20 mouse cellular contexts compared by ENCODE assay signal in genomic region chr1:158605597-158605996, GRCm38 (mm10).
DNase-seq lines count a peak whose midpoint lies in the region; ATAC-seq and TF ChIP-seq lines count a peak whose summit lies in the region.
"Had no signal": no experiment of that assay in that cellular context is flagged by ENCODE, and none has a peak within 500 bp of the region (broad histone marks: within the 10 kb centered on the region; RNA-seq: fewer than 3 reads in every experiment).

No protein-coding gene starts in this region.

- H3K36me3 ChIP-seq in myocyte (ENCODE audit: control insufficient read depth, insufficient read depth), result no peaks in the 10 kb centered on the region
- H3K36me3 ChIP-seq in forebrain, embryonic 11.5 days (ENCODE audit: control insufficient read depth, insufficient read depth, low read length), result no peaks in the 10 kb centered on the region
- peaks cover 13% of the 10 kb centered on the region for H3K36me3 ChIP-seq in hindbrain, embryonic 10.5 days
- H3K36me3 ChIP-seq: embryonic facial prominence, embryonic 13.5 days; heart, embryonic 10.5 days; intestine, embryonic 15.5 days had no signal

- no peaks in the 10 kb centered on the region for H3K79me2 ChIP-seq in myocyte (ENCODE audit: control insufficient read depth, insufficient read depth)

- 90% methylated on average over 4 of the region's 4 CpGs for WGBS in forebrain, embryonic 11.5 days
- WGBS in hindbrain, embryonic 10.5 days, result 86% methylated on average over 4 of the region's 4 CpGs

- no peak for DNase-seq in left cerebral cortex, adult 2 months (ENCODE audit: extremely low spot score in 1 of 2, low spot score in 2 of 2)
- no peak for DNase-seq in left cerebral cortex, postnatal 36 days (ENCODE audit: low spot score in 2 of 2)
- DNase-seq in NIH3T3 (ENCODE audit: low read depth), result peak; percentile 38
- no peak for DNase-seq in forebrain, embryonic 11.5 days (ENCODE audit: low spot score)
- no peak for DNase-seq in hindbrain, embryonic 10.5 days (ENCODE audit: low spot score)
- DNase-seq: adrenal gland, postnatal 10 days; B cell, adult 2 months; cerebellum, adult 11-12 months; cerebellum, adult 9-10 months; cerebellum, postnatal 25 days; gastrocnemius, postnatal 10 days; heart, adult 18-20 months; heart, postnatal 10 days; heart, postnatal 4 days had no signal

- H3K27me3 ChIP-seq in myocyte (ENCODE audit: control insufficient read depth, insufficient read depth, insufficient read length), result no peaks in the 10 kb centered on the region
- no peaks in the 10 kb centered on the region for H3K27me3 ChIP-seq in forebrain, embryonic 11.5 days (ENCODE audit: control insufficient read depth, insufficient read depth, low read length)
- no peaks in the 10 kb centered on the region for H3K27me3 ChIP-seq in hindbrain, embryonic 10.5 days (ENCODE audit: insufficient read depth, poor library complexity, severe bottlenecking)
- H3K27me3 ChIP-seq: embryonic facial prominence, embryonic 13.5 days; intestine, embryonic 15.5 days had no signal

- H3ac ChIP-seq in myocyte (ENCODE audit: control insufficient read depth, insufficient read length), result no peak overlapping the region

- no peak overlapping the region for H3K9ac ChIP-seq in forebrain, embryonic 11.5 days (ENCODE audit: low read length)
- H3K9ac ChIP-seq: embryonic facial prominence, embryonic 13.5 days; hindbrain, embryonic 14.5 days; intestine, embryonic 15.5 days had no signal

- ATAC-seq in forebrain, embryonic 11.5 days (replicated peaks; ENCODE audit: low FRiP score), result no peak
- ATAC-seq: forebrain, embryonic 14.5 days; intestine, embryonic 15.5 days had no signal

- intact Hi-C loops in left cerebral cortex, adult 2 months (cut with DNase I), result no loop called here
- intact Hi-C loops in left cerebral cortex, postnatal 36 days (cut with DNase I), result no loop called here

- no peak overlapping the region for H3K4me3 ChIP-seq in left cerebral cortex, adult 2 months
- H3K4me3 ChIP-seq in myocyte, result no peak overlapping the region
- no peak overlapping the region for H3K4me3 ChIP-seq in forebrain, embryonic 11.5 days (ENCODE audit: low read depth, low read length)
- H3K4me3 ChIP-seq in hindbrain, embryonic 10.5 days, result no peak overlapping the region
- H3K4me3 ChIP-seq: embryonic facial prominence, embryonic 13.5 days; heart, embryonic 10.5 days; intestine, embryonic 15.5 days had no signal

- TF ChIP-seq POLR2A in myocyte (IDR thresholded peaks at IDR 0.05; ENCODE audit: insufficient read length, low read depth), result no peak

- H3K9me3 ChIP-seq in forebrain, embryonic 11.5 days (ENCODE audit: control insufficient read depth, low read length), result no peaks in the 10 kb centered on the region
- H3K9me3 ChIP-seq in hindbrain, embryonic 10.5 days, result no peaks in the 10 kb centered on the region
- H3K9me3 ChIP-seq: embryonic facial prominence, embryonic 13.5 days; heart, embryonic 10.5 days; intestine, embryonic 15.5 days had no signal

- H3K4me1 ChIP-seq in forebrain, embryonic 11.5 days (replicated peaks; ENCODE audit: control insufficient read depth, insufficient read depth, low read length), result no peaks in the 10 kb centered on the region
- H3K4me1 ChIP-seq in hindbrain, embryonic 10.5 days (replicated peaks), result no peaks in the 10 kb centered on the region; the same call in 1 of the 2 replicates
- H3K4me1 ChIP-seq: embryonic facial prominence, embryonic 13.5 days; heart, embryonic 10.5 days; intestine, embryonic 15.5 days had no signal

- peak overlapping the region; percentile 19; the same call in 1 of the 2 replicates for H3K27ac ChIP-seq in left cerebral cortex, adult 2 months
- no peak overlapping the region for H3K27ac ChIP-seq in forebrain, embryonic 11.5 days (ENCODE audit: low read depth, low read length)
- no peak overlapping the region for H3K27ac ChIP-seq in hindbrain, embryonic 10.5 days
- H3K27ac ChIP-seq: embryonic facial prominence, embryonic 13.5 days; heart, embryonic 10.5 days; hindbrain, embryonic 14.5 days; intestine, embryonic 15.5 days had no signal

- no peak for TF ChIP-seq CTCF in left cerebral cortex, adult 2 months (IDR thresholded peaks at IDR 0.05)

- peak overlapping the region; percentile 60 for H3K4me2 ChIP-seq in myocyte (ENCODE audit: low read depth)
- no peak overlapping the region for H3K4me2 ChIP-seq in forebrain, embryonic 11.5 days (ENCODE audit: low read depth, low read length, severe bottlenecking)
- H3K4me2 ChIP-seq: embryonic facial prominence, embryonic 13.5 days; hindbrain, embryonic 14.5 days; intestine, embryonic 15.5 days had no signal

TF ChIP-seq in myocyte, 11 proteins besides CTCF, POLR2A, EP300 and RAD21:
- TF ChIP-seq E2F4 (IDR thresholded peaks at IDR 0.05; ENCODE audit: insufficient read depth), result no peak
- no peak for TF ChIP-seq MYOG (IDR thresholded peaks at IDR 0.05; ENCODE audit: control insufficient read depth in 1 of 3, insufficient read depth in 1 of 3, insufficient read length in 2 of 3, low read depth in 2 of 3)
- TF ChIP-seq USF1 (IDR thresholded peaks at IDR 0.05; ENCODE audit: low read depth), result no peak
- TF ChIP-seq MAX (IDR thresholded peaks at IDR 0.05; ENCODE audit: low read depth), result no peak
- no peak for TF ChIP-seq POLR2AphosphoS2 (IDR thresholded peaks at IDR 0.05; ENCODE audit: insufficient read length, low read depth)
- TF ChIP-seq SRF (IDR thresholded peaks at IDR 0.05; ENCODE audit: control insufficient read depth, insufficient read length, low read depth), result no peak
- TF ChIP-seq TCF12 (IDR thresholded peaks at IDR 0.05; ENCODE audit: insufficient read depth, poor library complexity, severe bottlenecking), result no peak
- TF ChIP-seq CEBPB (IDR thresholded peaks at IDR 0.05; ENCODE audit: insufficient read depth, poor library complexity, severe bottlenecking), result no peak
- no peak for TF ChIP-seq REST (IDR thresholded peaks at IDR 0.05; ENCODE audit: insufficient read depth, insufficient read length)
- TF ChIP-seq TCF3 (IDR thresholded peaks at IDR 0.05; ENCODE audit: insufficient read length, low read depth), result no peak
- TF ChIP-seq MYOD1 (IDR thresholded peaks at IDR 0.05; ENCODE audit: control insufficient read depth in 1 of 3, insufficient read length in 2 of 3, low read depth in 2 of 3), result no peak
